Mouse (Mus musculus): ENCODE measurements around the gene Dpf1. TPM values are rescaled to one million over a fixed set of nuclear protein-coding genes. Genes with fewer than 3 reads are reported as not detected.
A peak's percentile ranks its signal among the peaks of the same experiment; 100 is the strongest.

Gene Dpf1
- total and polyA plus RNA-seq, 3 experiments: 0.21 to 0.27 TPM; not detected in 1

DNA sequence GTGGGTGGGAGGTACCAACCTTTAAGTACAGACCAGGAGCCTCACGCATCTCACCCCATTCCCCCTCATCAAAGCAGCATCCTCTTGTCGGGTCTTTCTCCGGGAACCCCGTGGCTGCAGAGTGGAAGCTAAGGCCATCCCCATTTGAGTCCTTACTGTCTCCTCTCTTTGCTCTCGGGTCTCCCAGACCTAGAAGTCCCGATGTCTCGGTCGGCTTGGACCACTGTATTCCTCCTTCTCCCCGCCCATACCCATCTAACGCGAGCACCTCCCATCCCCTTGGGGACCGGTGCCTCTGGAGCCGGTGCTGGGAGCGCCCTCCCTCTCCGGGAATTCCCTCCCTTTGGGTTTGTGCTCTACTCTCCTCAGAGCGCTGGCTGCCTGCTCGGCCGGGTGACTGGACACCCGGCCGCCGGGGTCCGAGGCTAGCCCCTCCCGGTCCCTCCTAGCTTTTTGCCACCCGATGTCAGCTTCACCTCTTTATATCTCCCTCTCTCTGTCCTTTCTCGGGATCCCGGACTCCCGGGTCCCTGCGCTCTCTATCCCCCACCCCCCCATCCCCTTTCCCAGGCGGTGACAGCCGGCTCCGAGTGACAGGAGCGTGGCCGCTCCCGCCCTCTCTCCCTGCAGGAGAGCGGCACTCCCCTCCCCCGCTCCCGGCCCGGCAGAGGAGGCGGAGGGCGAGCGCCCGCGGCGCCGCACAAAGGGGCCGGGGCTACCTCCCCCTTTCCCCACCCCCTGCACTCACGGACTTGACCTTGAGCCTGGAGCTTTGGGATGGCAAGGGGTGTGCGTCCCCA lies 912 bp downstream of the Dpf1 start:
- intact Hi-C loops (cut with DNase I): loop anchor here (5.0 kb wide), 2 partner anchors 218 to 322 kb away; partner anchors contain the start of genes Eif3k and Map4k1
- Histone ChIP-seq H3K36me3 (ENCODE audit: control insufficient read depth, insufficient read depth, low read length) (no peaks in the 10 kb centered on the region), H3K4me1 (ENCODE audit: control insufficient read depth, insufficient read depth, low read length) (peaks cover 1% of the 10 kb centered on the region), H3K27ac (no peak overlapping the region), H3K9ac (ENCODE audit: low read depth, low read length) (no peak overlapping the region), H3K79me2 (replicated peaks; ENCODE audit: control insufficient read depth, insufficient read depth, low read length) (no peaks in the 10 kb centered on the region), H3K27me3 (ENCODE audit: control insufficient read depth, insufficient read depth, low read length) (peaks cover 12% of the 10 kb centered on the region), H3K4me3 (no peak overlapping the region; the same call in 1 of the 2 replicates)
- no peak for DNase-seq
- TF ChIP-seq EP300 (IDR thresholded peaks at IDR 0.05; ENCODE audit: insufficient read depth, low read depth, low read length) (no peak), CTCF (IDR thresholded peaks at IDR 0.05) (no peak), POLR2A (IDR thresholded peaks at IDR 0.05; ENCODE audit: insufficient read depth, low read depth, low read length) (no peak)
- 2% methylated on average over 47 of the region's 48 CpGs for WGBS

DNA sequence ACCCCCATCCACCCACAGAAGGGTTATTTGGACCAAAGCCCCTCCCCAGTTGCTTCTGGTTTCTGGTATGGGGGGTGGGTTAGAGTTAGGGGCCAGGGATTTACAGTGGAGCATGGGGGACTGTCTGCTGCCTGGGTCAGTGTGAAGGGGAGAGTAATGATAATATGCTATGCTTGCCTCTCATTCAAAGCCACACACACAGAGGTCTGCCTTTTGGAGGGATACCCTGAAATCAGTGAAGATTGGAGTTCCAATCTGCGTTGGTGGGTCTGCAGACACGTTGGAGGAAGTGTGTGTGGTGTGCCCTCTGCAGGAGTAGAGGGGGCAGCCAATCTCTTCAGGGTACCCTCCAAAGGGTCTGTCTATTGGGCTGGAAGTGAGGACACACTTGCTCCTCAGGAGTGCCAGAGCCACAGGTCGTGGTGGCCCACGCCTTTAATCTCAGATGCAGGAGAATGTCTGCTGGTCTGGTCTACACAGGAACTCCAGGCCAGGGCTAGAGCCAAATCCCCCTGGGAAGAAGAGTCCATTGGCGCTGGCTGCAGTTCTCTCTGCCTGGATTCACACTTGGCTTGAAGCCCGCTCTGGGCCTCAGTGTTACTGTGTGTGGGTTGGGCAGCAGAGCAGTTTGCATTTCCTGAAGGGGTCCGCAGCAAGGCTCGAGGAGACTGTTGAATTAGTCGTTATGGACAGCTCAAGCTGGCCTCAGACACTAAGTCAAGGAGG lies 1.7 kb downstream of the Dpf1 start:
- no peak for DNase-seq
- Histone ChIP-seq H3K9ac (ENCODE audit: low read depth, low read length) (no peak overlapping the region), H3K27ac (no peak overlapping the region), H3K27me3 (ENCODE audit: control insufficient read depth, insufficient read depth, low read length) (peaks cover 12% of the 10 kb centered on the region), H3K4me3 (no peak overlapping the region), H3K79me2 (replicated peaks; ENCODE audit: control insufficient read depth, insufficient read depth, low read length) (no peaks in the 10 kb centered on the region), H3K36me3 (ENCODE audit: control insufficient read depth, insufficient read depth, low read length) (no peaks in the 10 kb centered on the region), H3K4me1 (ENCODE audit: control insufficient read depth, insufficient read depth, low read length) (peaks cover 1% of the 10 kb centered on the region)
- intact Hi-C loops (cut with DNase I): loop anchor here (5.0 kb wide), 1 partner anchor 217 kb away; no protein-coding TSS in a partner anchor
- 36% methylated on average over 9 of the region's 9 CpGs for WGBS
- TF ChIP-seq EP300 (IDR thresholded peaks at IDR 0.05; ENCODE audit: insufficient read depth, low read depth, low read length) (no peak), CTCF (IDR thresholded peaks at IDR 0.05) (no peak), POLR2A (IDR thresholded peaks at IDR 0.05; ENCODE audit: insufficient read depth, low read depth, low read length) (no peak)

DNA sequence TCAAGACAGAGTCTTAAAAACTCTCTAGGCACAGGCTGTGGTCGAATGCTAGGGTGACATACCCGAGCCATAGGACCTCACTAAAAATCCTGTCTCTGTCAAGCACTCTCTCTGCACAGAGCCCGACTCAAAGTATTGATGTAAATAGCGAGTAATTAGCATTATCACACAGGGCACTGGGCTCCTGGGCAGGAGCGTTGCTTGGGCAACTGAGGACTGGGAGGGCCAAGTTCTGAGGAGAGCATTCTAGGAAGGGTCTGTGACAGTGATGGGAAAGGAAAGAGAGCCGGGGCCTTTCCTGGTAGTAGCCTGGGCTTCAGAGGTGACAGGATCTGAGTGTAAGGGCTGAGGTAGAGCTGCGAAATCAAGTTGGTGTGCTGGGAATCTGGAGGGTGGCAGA lies 2.4 kb downstream of the Dpf1 start:
- H3K36me3 ChIP-seq (ENCODE audit: control insufficient read depth, insufficient read depth, low read length): no peaks in the 10 kb centered on the region
- no peak for DNase-seq
- TF ChIP-seq POLR2A (IDR thresholded peaks at IDR 0.05; ENCODE audit: insufficient read depth, low read depth, low read length): no peak
- no peak for TF ChIP-seq CTCF (IDR thresholded peaks at IDR 0.05)
- no peak for TF ChIP-seq EP300 (IDR thresholded peaks at IDR 0.05; ENCODE audit: insufficient read depth, low read depth, low read length)
- H3K4me3 ChIP-seq: no peak overlapping the region
- no peak overlapping the region for H3K9ac ChIP-seq (ENCODE audit: low read depth, low read length)
- peaks cover 1% of the 10 kb centered on the region for H3K4me1 ChIP-seq (ENCODE audit: control insufficient read depth, insufficient read depth, low read length)
- no peaks in the 10 kb centered on the region for H3K79me2 ChIP-seq (replicated peaks; ENCODE audit: control insufficient read depth, insufficient read depth, low read length)
- no peak overlapping the region for H3K27ac ChIP-seq
- peaks cover 12% of the 10 kb centered on the region for H3K27me3 ChIP-seq (ENCODE audit: control insufficient read depth, insufficient read depth, low read length)
- intact Hi-C loops (cut with DNase I): loop anchor here (5.0 kb wide), 1 partner anchor 216 kb away; no protein-coding TSS in a partner anchor
- 72% methylated on average over 7 of the region's 7 CpGs for WGBS

DNA sequence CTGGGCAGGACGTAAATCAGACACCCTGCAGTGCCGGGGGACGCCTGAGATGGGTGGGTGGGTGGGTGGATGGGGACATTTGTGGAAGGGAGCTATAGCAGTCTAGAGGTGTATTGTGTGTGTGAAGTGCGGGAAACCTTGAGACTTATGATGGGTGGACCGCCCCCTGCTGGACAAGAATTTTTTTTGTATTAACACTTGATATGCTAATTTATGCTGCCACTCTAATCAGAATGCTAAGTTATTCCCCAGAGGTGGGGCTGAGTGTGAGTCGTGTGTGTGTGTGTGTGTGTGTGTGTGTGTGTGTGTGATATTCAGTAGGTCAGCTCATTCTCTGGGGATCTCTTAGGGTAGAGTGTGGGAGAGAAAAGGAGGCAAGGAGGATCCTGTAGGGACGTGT lies 2.9 kb downstream of the Dpf1 start:
- no peak overlapping the region for H3K27ac ChIP-seq
- no peak for TF ChIP-seq POLR2A (IDR thresholded peaks at IDR 0.05; ENCODE audit: insufficient read depth, low read depth, low read length)
- TF ChIP-seq CTCF (IDR thresholded peaks at IDR 0.05): peak; percentile 59
- H3K4me1 ChIP-seq (ENCODE audit: control insufficient read depth, insufficient read depth, low read length): peaks cover 1% of the 10 kb centered on the region
- no peaks in the 10 kb centered on the region for H3K36me3 ChIP-seq (ENCODE audit: control insufficient read depth, insufficient read depth, low read length)
- DNase-seq: no peak
- peaks cover 12% of the 10 kb centered on the region for H3K27me3 ChIP-seq (ENCODE audit: control insufficient read depth, insufficient read depth, low read length)
- H3K79me2 ChIP-seq (replicated peaks; ENCODE audit: control insufficient read depth, insufficient read depth, low read length): no peaks in the 10 kb centered on the region
- WGBS: 41% methylated on average over 7 of the region's 7 CpGs
- no peak overlapping the region for H3K4me3 ChIP-seq
- H3K9ac ChIP-seq (ENCODE audit: low read depth, low read length): no peak overlapping the region
- intact Hi-C loops (cut with DNase I): loop anchor here (5.0 kb wide), 1 partner anchor 216 kb away; no protein-coding TSS in a partner anchor

DNA sequence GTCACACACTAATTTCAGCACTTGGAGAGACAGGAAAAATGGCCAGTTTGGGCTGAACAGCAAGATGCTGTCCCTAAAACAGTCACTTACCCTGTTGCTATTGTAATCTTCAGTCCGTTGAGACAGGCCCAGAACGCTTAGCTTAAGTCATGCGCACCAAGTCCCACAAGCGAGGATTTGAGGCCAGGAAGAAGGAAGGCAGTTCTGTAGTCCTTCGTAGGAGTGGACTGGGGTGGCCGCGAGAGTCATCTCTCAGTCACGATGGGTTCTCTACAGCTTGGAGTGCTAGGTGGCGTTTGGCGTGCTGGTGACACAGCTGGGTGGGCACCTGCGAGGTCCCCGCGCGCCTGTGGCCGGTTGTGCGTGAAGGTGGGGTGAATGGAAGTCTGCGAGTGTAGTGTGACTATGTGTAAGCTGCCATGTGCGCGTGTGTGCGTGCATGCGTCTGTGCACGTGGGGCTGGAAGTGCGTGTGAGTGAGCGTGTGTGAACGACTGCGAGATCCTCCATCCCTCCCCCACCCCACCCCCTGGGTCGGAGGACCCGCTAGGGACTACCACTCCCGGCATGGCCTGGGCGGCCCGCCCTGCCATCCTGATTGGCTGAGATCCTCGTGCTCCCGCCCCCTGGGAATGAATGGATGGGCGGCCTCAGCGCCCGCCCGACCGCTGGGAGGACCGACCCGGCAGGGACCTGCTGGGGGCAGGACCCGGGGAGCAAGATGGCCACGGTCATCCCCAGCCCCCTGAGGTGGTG lies 3.8 kb downstream of the Dpf1 start:
- Histone ChIP-seq H3K79me2 (replicated peaks; ENCODE audit: control insufficient read depth, insufficient read depth, low read length) (no peaks in the 10 kb centered on the region), H3K4me1 (ENCODE audit: control insufficient read depth, insufficient read depth, low read length) (peaks cover 1% of the 10 kb centered on the region), H3K36me3 (ENCODE audit: control insufficient read depth, insufficient read depth, low read length) (no peaks in the 10 kb centered on the region), H3K27ac (no peak overlapping the region), H3K27me3 (ENCODE audit: control insufficient read depth, insufficient read depth, low read length) (peaks cover 12% of the 10 kb centered on the region), H3K4me3 (peak overlapping the region; percentile 48), H3K9ac (ENCODE audit: low read depth, low read length) (peak overlapping the region; percentile 17; the same call in 1 of the 2 replicates)
- no peak for TF ChIP-seq CTCF (IDR thresholded peaks at IDR 0.05)
- TF ChIP-seq EP300 (IDR thresholded peaks at IDR 0.05; ENCODE audit: insufficient read depth, low read depth, low read length): no peak
- no peak for TF ChIP-seq POLR2A (IDR thresholded peaks at IDR 0.05; ENCODE audit: insufficient read depth, low read depth, low read length)
- DNase-seq: peak; percentile 90 to 92
- WGBS: 3% methylated on average over 42 of the region's 42 CpGs
- intact Hi-C loops (cut with DNase I): loop anchor here (5.0 kb wide), 1 partner anchor 215 kb away; no protein-coding TSS in a partner anchor
